Mouse (Mus musculus) neural tube, embryonic 15.5 days (tissue): ENCODE data around the gene Il21r. TPM values are rescaled to one million over a fixed set of nuclear protein-coding genes. Genes with fewer than 3 reads are reported as not detected.

Experiments
- ATAC-seq: fragments of 200-750 bp; cut with Nextera tagmentation; 2 replicates; pipeline ENCODE4 v1.8.0; 2017; ENCODE audit warnings: mild to moderate bottlenecking, moderate TSS enrichment, moderate library complexity; ENCODE audit not compliant: low FRiP score
- H3K27ac ChIP-seq: fragments of 300-500 bp; sonication (generic); replicated peaks from 2 replicates; pipeline ENCODE4 v1.5.1; 2015; ENCODE audit warnings: mild to moderate bottlenecking, inconsistent platforms
- H3K27me3 ChIP-seq: fragments of 300-500 bp; sonication (generic); replicated peaks from 2 replicates; pipeline ENCODE4 v1.6.1; 2015; ENCODE audit warnings: inconsistent platforms
- H3K36me3 ChIP-seq: fragments of 300-500 bp; sonication (generic); 2 replicates; pipeline ENCODE4 v1.6.1; 2015; ENCODE audit warnings: inconsistent platforms
- H3K4me1 ChIP-seq: fragments of 300-500 bp; sonication (generic); 2 replicates; pipeline ENCODE4 v1.6.1; 2015; ENCODE audit warnings: inconsistent platforms
- H3K4me2 ChIP-seq: fragments of 300-500 bp; sonication (generic); 2 replicates; pipeline ENCODE4 v1.6.1; 2015; ENCODE audit warnings: inconsistent platforms, mild to moderate bottlenecking, moderate library complexity
- H3K4me3 ChIP-seq: fragments of 300-500 bp; sonication (generic); replicated peaks from 2 replicates; pipeline ENCODE4 v1.5.1; 2015; ENCODE audit warnings: mild to moderate bottlenecking, inconsistent platforms
- H3K9ac ChIP-seq: fragments of 300-500 bp; sonication (generic); replicated peaks from 2 replicates; pipeline ENCODE4 v1.6.1; 2015; ENCODE audit warnings: mild to moderate bottlenecking, inconsistent platforms
- H3K9me3 ChIP-seq: fragments of 300-500 bp; sonication (generic); replicated peaks from 2 replicates; pipeline ENCODE4 v1.6.1; 2016; ENCODE audit warnings: inconsistent platforms
- WGBS: fragments of 180-500 bp; shearing (Covaris S2); methylation state at CpG from one replicate; pipeline ENCODE4 v1.1.7; 2015; ENCODE audit warnings: mixed read lengths; 5-methylcytosine and 5-hydroxymethylcytosine counted together
- polyA plus RNA-seq: library from polyadenylated mRNA; unstranded; fragments of >200 nt; fragmentation: Nextera tagmentation; extraction: Ambion mirVana; gene quantifications from 2 replicates; pipeline ENCODE4 v1.2.1, GENCODE M21; 2015

The Il21r gene
- polyA plus RNA-seq, 1 experiment from 2014 or later = 0.35 TPM

GRCm38 (mm10) chr7:125674916-125675315 is 71.7 kb downstream of the Il21r start:
- H3K36me3 ChIP-seq = peaks cover 97% of the 10 kb centered on the region
- H3K27me3 ChIP-seq = no peaks in the 10 kb centered on the region
- H3K4me1 ChIP-seq = no peaks in the 10 kb centered on the region
- no peak overlapping the region for H3K4me3 ChIP-seq
- H3K27ac ChIP-seq = no peak overlapping the region
- 88% methylated on average over 2 of the region's 2 CpGs for WGBS
- no peak overlapping the region for H3K4me2 ChIP-seq
- no peaks in the 10 kb centered on the region for H3K9me3 ChIP-seq
- ATAC-seq = no peak
- H3K9ac ChIP-seq = no peak overlapping the region

- Histone ChIP-seq H3K36me3 (peaks cover 84% of the 10 kb centered on the region), H3K4me2 (no peak overlapping the region), H3K27ac (no peak overlapping the region), H3K4me3 (no peak overlapping the region), H3K9ac (no peak overlapping the region), H3K27me3 (no peaks in the 10 kb centered on the region), H3K9me3 (no peaks in the 10 kb centered on the region), H3K4me1 (no peaks in the 10 kb centered on the region)
- 70% methylated on average over 8 of the region's 8 CpGs for WGBS
- no peak for ATAC-seq
These were observed 75.5 kb downstream of the Il21r start for GRCm38 (mm10) chr7:125678756-125679155.

- no peak overlapping the region for H3K9ac ChIP-seq
- WGBS = 90% methylated on average over 9 of the region's 9 CpGs
These were observed 76.7 kb downstream of the Il21r start for GRCm38 (mm10) chr7:125679936-125680335.

More at GRCm38 (mm10) chr7:125679936-125680335, 76.7 kb downstream of the Il21r start:
- H3K27ac ChIP-seq = no peak overlapping the region
- H3K27me3 ChIP-seq = no peaks in the 10 kb centered on the region
- H3K9me3 ChIP-seq = no peaks in the 10 kb centered on the region
- H3K36me3 ChIP-seq = peaks cover 78% of the 10 kb centered on the region
- no peaks in the 10 kb centered on the region for H3K4me1 ChIP-seq
- H3K4me2 ChIP-seq = no peak overlapping the region
- ATAC-seq = no peak
- no peak overlapping the region for H3K4me3 ChIP-seq

Other genes with a start within 250 kb of the Il21r start
- gene Kdm8, start 158.8 kb upstream of the Il21r start, polyA plus RNA-seq = 4.7 and 5.7 TPM in 2 replicates
- gene Nsmce1, start 111.8 kb upstream of the Il21r start, polyA plus RNA-seq = 87.8 and 90.3 TPM in 2 replicates
- gene Il4ra, start 51.3 kb upstream of the Il21r start, polyA plus RNA-seq = 5.3 and 7.1 TPM in 2 replicates
- gene Gtf3c1, start 104.4 kb downstream of the Il21r start, polyA plus RNA-seq = 23.2 and 24.9 TPM in 2 replicates
- 5.4 and 6.7 TPM in 2 replicates for gene D430042O09Rik, start 104.5 kb downstream of the Il21r start, polyA plus RNA-seq